Mouse (Mus musculus): Measurements from ENCODE around the gene Whrn. TPM values are rescaled to one million over a fixed set of nuclear protein-coding genes. Genes with fewer than 3 reads are reported as not detected.

The Whrn gene
- polyA plus RNA-seq, 1 experiment from 2014 or later, result 1.9 TPM

- no peak for DNase-seq (ENCODE audit: low spot score)
- Histone ChIP-seq H3K27me3 (replicated peaks; ENCODE audit: insufficient read depth, low read length) (no peaks in the 10 kb centered on the region), H3K4me1 (ENCODE audit: insufficient read depth, low read depth, low read length) (no peaks in the 10 kb centered on the region), H3K9ac (replicated peaks; ENCODE audit: low read depth) (no peak overlapping the region), H3K4me3 (ENCODE audit: low read depth, low read length) (no peak overlapping the region), H3K27ac (ENCODE audit: low read length) (no peak overlapping the region), H3K4me2 (replicated peaks; ENCODE audit: low read depth, low read length) (no peak overlapping the region), H3K9me3 (ENCODE audit: low read length) (no peaks in the 10 kb centered on the region), H3K36me3 (ENCODE audit: insufficient read depth, low read length) (peaks cover 29% of the 10 kb centered on the region)
- TF ChIP-seq EP300 (IDR thresholded peaks at IDR 0.05) (no peak), CTCF (IDR thresholded peaks at IDR 0.05) (no peak)
- WGBS, result 63% methylated on average over 7 of the region's 7 CpGs
- ATAC-seq, result no peak
Measured at GRCm38 (mm10) chr4:63370897-63371296, 124.9 kb downstream of the Whrn start.

GRCm38 (mm10) chr4:63368577-63368976 is 127.2 kb downstream of the Whrn start:
- peaks cover 22% of the 10 kb centered on the region for H3K36me3 ChIP-seq (ENCODE audit: insufficient read depth, low read length)
- peak; percentile 79 for ATAC-seq
- H3K4me1 ChIP-seq (ENCODE audit: insufficient read depth, low read depth, low read length), result no peaks in the 10 kb centered on the region
- peak; percentile 79 for DNase-seq (ENCODE audit: low spot score)
- H3K27me3 ChIP-seq (replicated peaks; ENCODE audit: insufficient read depth, low read length), result no peaks in the 10 kb centered on the region
- H3K9me3 ChIP-seq (ENCODE audit: low read length), result no peaks in the 10 kb centered on the region
- no peak overlapping the region for H3K9ac ChIP-seq (replicated peaks; ENCODE audit: low read depth)
- no peak overlapping the region for H3K27ac ChIP-seq (ENCODE audit: low read length)
- no peak overlapping the region for H3K4me2 ChIP-seq (replicated peaks; ENCODE audit: low read depth, low read length)
- no peak overlapping the region for H3K4me3 ChIP-seq (ENCODE audit: low read depth, low read length)
- TF ChIP-seq EP300 (IDR thresholded peaks at IDR 0.05) (no peak), CTCF (IDR thresholded peaks at IDR 0.05) (peak; percentile 100)
- WGBS, result 11% methylated on average over 4 of the region's 4 CpGs

Other genes with a start within 250 kb of the Whrn start
- gene Orm1, start 151.4 kb downstream of the Whrn start, polyA plus RNA-seq (2015; fragmentation: Nextera tagmentation; extraction: Ambion mirVana), result 4.0 and 5.7 TPM in 2 replicates
- 0.21 TPM in 1 of 2 replicates, not detected in the other for gene Orm3, start 139.8 kb downstream of the Whrn start, polyA plus RNA-seq (2015; fragmentation: Nextera tagmentation; extraction: Ambion mirVana)
- gene Orm2, start 133.5 kb downstream of the Whrn start, polyA plus RNA-seq (2015; fragmentation: Nextera tagmentation; extraction: Ambion mirVana), result 0.21 and 0.46 TPM in 2 replicates
- gene Akna, start 92.6 kb downstream of the Whrn start, polyA plus RNA-seq (2015; fragmentation: Nextera tagmentation; extraction: Ambion mirVana), result 5.7 and 6.4 TPM in 2 replicates
- gene Atp6v1g1, start 48.8 kb upstream of the Whrn start, polyA plus RNA-seq (2015; fragmentation: Nextera tagmentation; extraction: Ambion mirVana), result 364 and 369 TPM in 2 replicates
- gene Tmem268, start 62.8 kb upstream of the Whrn start, polyA plus RNA-seq (2015; fragmentation: Nextera tagmentation; extraction: Ambion mirVana), result 10.9 and 11.6 TPM in 2 replicates
- not detected in 2 replicates for gene Gm11213, start 109.3 kb upstream of the Whrn start, polyA plus RNA-seq (2015; fragmentation: Nextera tagmentation; extraction: Ambion mirVana)
- gene Tex48, start 126.4 kb upstream of the Whrn start, polyA plus RNA-seq (2015; fragmentation: Nextera tagmentation; extraction: Ambion mirVana), result not detected in 2 replicates
- gene Gm11214, start 167.4 kb upstream of the Whrn start, polyA plus RNA-seq (2015; fragmentation: Nextera tagmentation; extraction: Ambion mirVana), result not detected in 2 replicates
- gene Tnfsf15, start 249.1 kb upstream of the Whrn start, polyA plus RNA-seq (2015; fragmentation: Nextera tagmentation; extraction: Ambion mirVana), result 1.0 and 1.4 TPM in 2 replicates

Data from lung, postnatal 0 days (tissue).